Mouse (Mus musculus) megakaryocyte, embryonic 14.5 days (primary cell): Measurements from ENCODE around the gene Unc5a.

Experiments
- FLI1 ChIP-seq: IDR thresholded peaks from 2 replicates; pipeline ENCODE4 v1.6.1; 2012; ENCODE audit warnings: low read length, inconsistent platforms, mixed read lengths
- GATA1 ChIP-seq: IDR thresholded peaks from 3 replicates; pipeline ENCODE4 v1.6.1; 2012; ENCODE audit warnings: mixed read lengths, low read length, inconsistent platforms, borderline replicate concordance

DNA sequence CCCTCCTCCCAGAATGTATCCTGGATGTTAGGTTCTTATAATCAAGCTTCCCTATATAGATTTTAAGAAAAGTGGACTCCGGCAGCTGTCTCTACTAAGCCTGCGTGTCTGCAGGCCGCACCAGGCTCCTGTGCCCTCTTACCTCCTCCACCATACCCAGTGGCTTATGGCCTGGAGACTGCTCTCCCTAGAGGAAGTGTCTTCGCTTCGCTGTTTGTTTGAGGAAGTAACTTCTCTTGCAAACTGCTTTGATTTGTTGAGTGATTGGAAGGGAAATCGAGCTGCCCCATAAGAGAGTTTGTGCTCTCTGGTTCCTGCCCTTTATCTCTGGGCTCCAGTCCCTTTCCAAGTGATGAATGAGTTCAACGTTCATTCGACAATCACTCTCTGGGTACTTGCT, 33.8 kb downstream of the Unc5a start:
- TF ChIP-seq GATA1 (no peak), FLI1 (no peak)
